Mouse (Mus musculus): ENCODE results near the gene Srbd1. TPM values are rescaled to one million over a fixed set of nuclear protein-coding genes. Genes with fewer than 3 reads are reported as not detected.
A peak's percentile ranks its signal among the peaks of the same experiment; 100 is the strongest.

Gene Srbd1
- polyA plus RNA-seq (2015; fragmentation: Nextera tagmentation; extraction: Ambion mirVana) = 21.1 and 22.8 TPM in 2 replicates

- H3K27ac ChIP-seq = peak within 1 kb of the TSS; percentile 55
- ATAC-seq (ENCODE audit: insufficient number of reproducible peaks, insufficient read depth, low FRiP score, low TSS enrichment, low read depth) = peak; percentile 88
- H3K4me1 ChIP-seq = peaks cover 12% of the 10 kb centered on the region
- H3K4me3 ChIP-seq = peak within 1 kb of the TSS; percentile 76
- no peaks in the 10 kb centered on the region for H3K27me3 ChIP-seq
- peak within 1 kb of the TSS; percentile 87 for H3K9ac ChIP-seq
- no peaks in the 10 kb centered on the region for H3K9me3 ChIP-seq
- WGBS = 2% methylated on average over 37 of the region's 45 CpGs
- H3K36me3 ChIP-seq = no peaks in the 10 kb centered on the region
- H3K4me2 ChIP-seq = peak within 1 kb of the TSS; percentile 97
These were observed at the start of gene Srbd1 for GRCm38 (mm10) chr17:86145079-86145951. Gene Srbd1 (minus strand): TSS chr17:86145175.

DNA sequence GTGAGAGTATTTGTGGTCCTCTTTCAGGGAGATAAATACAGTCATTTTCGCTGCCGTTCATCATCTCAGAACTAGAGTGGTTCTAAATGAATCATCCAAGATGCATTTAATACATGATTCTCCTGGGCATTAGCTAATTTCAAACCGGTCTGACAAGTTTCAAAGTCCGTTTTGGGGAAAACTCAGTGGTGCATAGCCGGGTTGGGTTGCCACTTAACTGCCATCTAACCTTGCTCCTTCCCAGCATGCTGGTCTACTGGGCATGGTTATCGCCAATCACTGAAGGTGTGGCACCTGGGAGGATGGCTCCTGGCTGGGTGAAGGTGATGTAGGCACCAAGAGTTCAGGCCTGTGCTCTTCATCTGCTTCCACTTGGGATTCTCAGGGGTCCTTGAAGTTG, 49.0 kb upstream of the Srbd1 start:
- H3K9me3 ChIP-seq = no peaks in the 10 kb centered on the region
- ATAC-seq (ENCODE audit: insufficient number of reproducible peaks, insufficient read depth, low FRiP score, low TSS enrichment, low read depth) = no peak
- no peaks in the 10 kb centered on the region for H3K36me3 ChIP-seq
- 79% methylated on average over 6 of the region's 6 CpGs for WGBS
- no peak overlapping the region for H3K4me3 ChIP-seq
- peaks cover 6% of the 10 kb centered on the region; the same call in 1 of the 2 replicates for H3K4me1 ChIP-seq
- H3K4me2 ChIP-seq = no peak overlapping the region
- H3K27ac ChIP-seq = no peak overlapping the region
- no peak overlapping the region for H3K9ac ChIP-seq
- no peaks in the 10 kb centered on the region for H3K27me3 ChIP-seq

GRCm38 (mm10) chr17:86187777-86188176, 42.8 kb upstream of the Srbd1 start:
- H3K36me3 ChIP-seq = no peaks in the 10 kb centered on the region
- H3K27ac ChIP-seq = no peak overlapping the region
- H3K4me1 ChIP-seq = peaks cover 16% of the 10 kb centered on the region
- H3K9me3 ChIP-seq = no peaks in the 10 kb centered on the region
- ATAC-seq (ENCODE audit: insufficient number of reproducible peaks, insufficient read depth, low FRiP score, low TSS enrichment, low read depth) = no peak
- no peak overlapping the region for H3K4me3 ChIP-seq
- 83% methylated on average over 1 of the region's 1 CpGs for whole genome bisulfite sequencing
- no peak overlapping the region for H3K4me2 ChIP-seq
- H3K9ac ChIP-seq = no peak overlapping the region
- no peaks in the 10 kb centered on the region for H3K27me3 ChIP-seq

GRCm38 (mm10) chr17:86185584-86185983, 40.6 kb upstream of the Srbd1 start:
- ATAC-seq (ENCODE audit: insufficient number of reproducible peaks, insufficient read depth, low FRiP score, low TSS enrichment, low read depth) = no peak

DNA sequence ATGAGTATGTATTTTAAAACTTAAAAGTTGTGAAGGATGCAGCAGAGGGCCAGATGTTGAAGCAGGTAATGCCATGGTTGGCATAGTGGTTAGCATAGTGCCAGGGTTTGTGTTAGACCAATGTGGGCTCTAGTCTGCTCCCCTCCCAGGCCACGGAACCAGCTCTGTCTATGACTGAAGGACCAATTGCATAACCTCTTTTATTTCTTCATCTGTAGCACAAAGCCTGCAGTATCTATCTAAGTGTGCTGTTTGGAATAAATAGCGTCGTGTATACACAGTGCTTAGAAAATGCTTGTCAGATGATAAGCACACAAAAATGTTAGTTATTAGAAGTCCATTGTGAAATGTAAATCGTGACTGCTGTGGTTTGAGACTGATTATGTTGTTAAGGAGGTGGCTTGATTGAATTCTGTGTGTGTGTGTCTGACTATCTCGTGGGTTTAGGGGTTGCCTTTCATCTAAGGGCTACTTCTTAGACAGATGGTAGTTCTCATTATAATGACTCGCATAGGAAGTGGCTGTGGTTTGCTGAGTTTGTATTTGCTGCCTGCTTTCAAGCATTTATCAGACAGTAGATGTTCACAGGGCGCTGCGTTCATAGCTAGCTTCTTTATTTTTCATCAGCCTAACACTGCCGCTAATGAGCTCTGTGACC, 39.7 kb upstream of the Srbd1 start:
- Histone ChIP-seq H3K4me1 (peaks cover 16% of the 10 kb centered on the region), H3K27me3 (no peaks in the 10 kb centered on the region), H3K4me3 (no peak overlapping the region), H3K9ac (no peak overlapping the region), H3K27ac (no peak overlapping the region), H3K36me3 (no peaks in the 10 kb centered on the region), H3K9me3 (no peaks in the 10 kb centered on the region), H3K4me2 (no peak overlapping the region)
- WGBS = 60% methylated on average over 9 of the region's 9 CpGs
- ATAC-seq (ENCODE audit: insufficient number of reproducible peaks, insufficient read depth, low FRiP score, low TSS enrichment, low read depth) = no peak

More at GRCm38 (mm10) chr17:86185584-86185983, 40.6 kb upstream of the Srbd1 start:
- Histone ChIP-seq H3K9me3 (no peaks in the 10 kb centered on the region), H3K4me2 (no peak overlapping the region), H3K4me3 (no peak overlapping the region), H3K4me1 (peaks cover 16% of the 10 kb centered on the region), H3K36me3 (no peaks in the 10 kb centered on the region), H3K27me3 (no peaks in the 10 kb centered on the region), H3K27ac (no peak overlapping the region), H3K9ac (no peak overlapping the region)
- WGBS = 38% methylated on average over 7 of the region's 7 CpGs

GRCm38 (mm10) chr17:86183788-86184187, 38.8 kb upstream of the Srbd1 start:
- Histone ChIP-seq H3K4me1 (peaks cover 16% of the 10 kb centered on the region), H3K9me3 (no peaks in the 10 kb centered on the region), H3K4me2 (no peak overlapping the region), H3K4me3 (no peak overlapping the region), H3K27ac (no peak overlapping the region), H3K36me3 (no peaks in the 10 kb centered on the region), H3K9ac (no peak overlapping the region), H3K27me3 (no peaks in the 10 kb centered on the region)
- 33% methylated on average over 2 of the region's 2 CpGs for WGBS
- ATAC-seq (ENCODE audit: insufficient number of reproducible peaks, insufficient read depth, low FRiP score, low TSS enrichment, low read depth) = no peak

DNA sequence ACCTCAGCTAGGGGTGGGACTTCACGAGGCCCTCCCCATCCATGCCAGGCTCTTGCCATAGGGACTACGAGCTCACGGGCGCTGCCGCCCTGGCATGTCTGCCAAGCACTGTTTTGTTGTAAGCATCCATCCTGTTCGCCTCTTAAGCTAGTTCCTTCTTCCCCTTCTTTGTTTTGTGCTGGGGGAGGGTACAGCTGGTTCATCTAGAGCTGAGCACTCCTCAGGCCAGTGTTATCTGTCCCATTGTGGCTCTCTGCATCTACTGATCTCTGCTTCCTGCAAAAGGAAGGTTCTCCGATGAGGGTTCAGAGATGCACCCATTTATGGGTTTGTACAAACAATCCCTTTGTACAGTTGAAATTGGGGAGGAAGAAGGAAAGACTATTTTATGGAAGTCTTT, 31.7 kb upstream of the Srbd1 start:
- ATAC-seq (ENCODE audit: insufficient number of reproducible peaks, insufficient read depth, low FRiP score, low TSS enrichment, low read depth) = no peak
- H3K4me3 ChIP-seq = no peak overlapping the region

DNA sequence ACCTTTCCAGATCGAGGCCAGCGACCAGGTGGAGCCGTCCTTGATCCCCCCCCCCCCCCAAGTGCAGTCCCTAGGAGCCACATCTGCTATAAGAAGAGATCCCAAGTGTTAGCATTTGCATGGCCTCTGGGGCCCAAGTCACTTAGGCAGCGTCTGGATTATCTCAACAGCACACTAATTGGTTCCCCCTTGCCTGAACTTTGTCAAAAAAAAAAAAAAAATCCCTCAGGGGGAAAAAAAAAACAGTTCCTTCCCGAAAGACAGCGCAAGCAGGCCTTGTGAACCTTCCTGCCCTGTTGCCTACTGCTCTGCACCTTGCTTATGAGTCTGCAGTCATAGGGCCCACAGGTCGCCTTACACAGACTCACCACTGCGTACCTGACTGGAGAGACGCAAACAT, 30.5 kb upstream of the Srbd1 start:
- no peak overlapping the region for H3K9ac ChIP-seq
- no peak overlapping the region for H3K4me2 ChIP-seq
- H3K4me3 ChIP-seq = no peak overlapping the region
- peaks cover 18% of the 10 kb centered on the region for H3K36me3 ChIP-seq
- peaks cover 35% of the 10 kb centered on the region for H3K4me1 ChIP-seq
- 39% methylated on average over 9 of the region's 9 CpGs for WGBS
- no peaks in the 10 kb centered on the region for H3K27me3 ChIP-seq
- no peaks in the 10 kb centered on the region for H3K9me3 ChIP-seq
- ATAC-seq (ENCODE audit: insufficient number of reproducible peaks, insufficient read depth, low FRiP score, low TSS enrichment, low read depth) = no peak
- no peak overlapping the region for H3K27ac ChIP-seq

More for the DNA sequence above, 31.7 kb upstream of the Srbd1 start:
- 84% methylated on average over 7 of the region's 7 CpGs for WGBS
- Histone ChIP-seq H3K4me2 (no peak overlapping the region), H3K9me3 (no peaks in the 10 kb centered on the region), H3K27me3 (no peaks in the 10 kb centered on the region), H3K4me1 (peaks cover 27% of the 10 kb centered on the region), H3K9ac (0 out of 2 replicates have a peak overlapping the region, but pooled peaks have one; percentile 16), H3K27ac (no peak overlapping the region), H3K36me3 (peaks cover 18% of the 10 kb centered on the region)

DNA sequence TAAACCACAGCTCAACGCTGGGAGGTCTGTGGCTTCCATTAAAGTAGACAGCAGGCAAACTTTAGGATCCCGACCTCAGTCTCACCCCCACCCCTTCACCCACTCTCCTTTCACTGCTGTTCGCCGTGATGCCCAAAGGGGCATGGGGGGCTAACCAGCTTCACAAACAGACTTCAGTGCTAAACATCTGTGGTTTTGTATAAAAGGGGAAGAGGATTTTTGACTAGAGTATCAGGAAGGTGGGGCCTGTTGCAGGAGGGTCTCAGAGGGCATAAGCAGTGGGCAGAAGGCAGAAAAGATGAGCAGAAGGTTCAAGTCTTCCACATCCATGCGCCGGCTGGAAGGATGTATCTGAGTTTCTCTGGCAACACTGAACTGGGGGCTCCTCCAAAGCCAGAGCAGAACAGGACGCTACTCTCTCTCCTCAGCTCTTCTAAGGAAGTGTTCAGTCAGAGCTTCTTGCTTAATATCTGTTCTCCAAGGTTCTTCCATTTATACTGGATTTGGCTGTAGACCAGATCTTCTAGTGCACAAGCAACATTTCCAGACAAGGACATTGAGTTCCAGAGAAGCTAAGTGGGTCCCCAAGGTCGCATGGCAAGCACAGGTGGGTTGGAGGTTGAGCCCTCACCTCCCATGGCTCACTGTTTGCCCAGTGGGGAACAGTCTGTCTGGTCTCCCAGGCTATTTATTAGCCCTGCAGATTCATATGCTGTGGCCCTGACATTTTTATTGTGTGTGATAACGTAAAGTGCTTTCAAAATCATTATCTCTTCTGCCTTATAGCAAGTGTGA, 25.4 kb upstream of the Srbd1 start:
- peak overlapping the region; percentile 97 for H3K4me2 ChIP-seq

GRCm38 (mm10) chr17:86169092-86169491, 24.1 kb upstream of the Srbd1 start:
- peak overlapping the region; percentile 92 for H3K9ac ChIP-seq
- ATAC-seq (ENCODE audit: insufficient number of reproducible peaks, insufficient read depth, low FRiP score, low TSS enrichment, low read depth) = no peak
- H3K4me1 ChIP-seq = peaks cover 34% of the 10 kb centered on the region

More for the DNA sequence above, 25.4 kb upstream of the Srbd1 start:
- H3K9ac ChIP-seq = peak overlapping the region; percentile 92; the same call in 1 of the 2 replicates
- no peak for ATAC-seq (ENCODE audit: insufficient number of reproducible peaks, insufficient read depth, low FRiP score, low TSS enrichment, low read depth)
- no peaks in the 10 kb centered on the region for H3K9me3 ChIP-seq
- H3K27me3 ChIP-seq = no peaks in the 10 kb centered on the region
- peaks cover 35% of the 10 kb centered on the region for H3K4me1 ChIP-seq
- H3K4me3 ChIP-seq = peak overlapping the region; percentile 75
- WGBS = 61% methylated on average over 9 of the region's 9 CpGs
- H3K27ac ChIP-seq = no peak overlapping the region
- H3K36me3 ChIP-seq = peaks cover 18% of the 10 kb centered on the region

More at GRCm38 (mm10) chr17:86169092-86169491, 24.1 kb upstream of the Srbd1 start:
- no peaks in the 10 kb centered on the region for H3K27me3 ChIP-seq
- H3K9me3 ChIP-seq = no peaks in the 10 kb centered on the region
- peak overlapping the region; percentile 75 for H3K4me3 ChIP-seq
- peak overlapping the region; percentile 97 for H3K4me2 ChIP-seq
- H3K36me3 ChIP-seq = peaks cover 16% of the 10 kb centered on the region
- 14% methylated on average over 6 of the region's 6 CpGs for WGBS
- no peak overlapping the region for H3K27ac ChIP-seq

Measured in embryonic facial prominence, embryonic 13.5 days (tissue).